Mouse (Mus musculus) adrenal gland, postnatal 10 days (tissue): ENCODE data around the gene Lmnb2. TPM values are rescaled to one million over a fixed set of nuclear protein-coding genes. Genes with fewer than 3 reads are reported as not detected.

Experiments
- DNase-seq: peaks from one replicate; pipeline ENCODE4 v3.0.0; 2021; ENCODE audit warnings: mixed read lengths
- total RNA-seq, 2 experiments: library from RNA; stranded (reverse); gene quantifications; 2 replicates each; pipeline ENCODE4 v1.2.3; 2021

Lmnb2 gene
- total RNA-seq, 2 experiments from 2014 or later, result 14.5 to 16.5 TPM

DNA sequence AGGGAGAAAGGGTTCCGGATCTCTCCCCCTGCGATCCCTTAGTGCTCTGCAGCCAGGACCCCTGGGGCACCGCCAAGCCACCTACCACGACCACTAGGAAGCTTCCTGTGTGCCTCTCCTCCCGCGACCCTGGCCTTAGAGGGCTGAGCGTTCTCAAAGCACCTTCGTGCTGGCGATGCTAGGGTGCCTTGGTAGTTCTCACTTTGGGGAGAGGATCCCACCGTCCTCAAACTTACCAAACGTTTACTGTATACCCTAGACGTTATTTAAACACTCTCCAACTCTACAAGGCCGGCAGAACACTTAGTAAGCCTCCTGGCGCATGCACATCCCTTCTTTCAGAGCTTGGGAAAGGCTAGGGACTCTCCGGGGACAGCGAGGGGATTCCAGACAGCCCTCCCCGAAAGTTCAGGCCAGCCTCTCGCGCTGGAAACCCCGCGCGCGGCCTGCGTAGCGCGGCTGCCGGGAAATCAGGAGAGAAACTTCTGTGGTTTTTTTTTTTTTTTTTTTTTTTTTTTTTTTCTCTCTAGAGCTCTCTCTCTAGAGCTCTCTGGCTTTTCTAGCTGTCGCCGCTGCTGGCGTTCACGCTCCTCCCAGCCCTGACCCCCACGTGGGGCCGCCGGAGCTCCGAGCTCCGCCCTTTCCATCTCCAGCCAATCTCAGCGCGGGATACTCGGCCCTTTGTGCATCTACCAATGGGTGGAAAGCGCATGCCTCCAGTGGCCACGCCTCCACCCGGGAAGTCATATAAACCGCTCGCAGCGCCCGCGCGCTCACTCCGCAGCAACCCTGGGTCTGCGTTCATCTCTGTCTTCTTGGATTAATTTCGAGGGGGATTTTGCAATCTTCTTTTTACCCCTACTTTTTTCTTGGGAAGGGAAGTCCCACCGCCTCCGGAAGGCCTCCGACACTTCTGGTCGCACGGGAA, 11.5 kb upstream of the Lmnb2 start, which contains the start of gene Gadd45b:
Gadd45b (plus strand) TSS at position 775 of the 928 bp plus-strand sequence.
- peak; percentile 99 for DNase-seq

DNA sequence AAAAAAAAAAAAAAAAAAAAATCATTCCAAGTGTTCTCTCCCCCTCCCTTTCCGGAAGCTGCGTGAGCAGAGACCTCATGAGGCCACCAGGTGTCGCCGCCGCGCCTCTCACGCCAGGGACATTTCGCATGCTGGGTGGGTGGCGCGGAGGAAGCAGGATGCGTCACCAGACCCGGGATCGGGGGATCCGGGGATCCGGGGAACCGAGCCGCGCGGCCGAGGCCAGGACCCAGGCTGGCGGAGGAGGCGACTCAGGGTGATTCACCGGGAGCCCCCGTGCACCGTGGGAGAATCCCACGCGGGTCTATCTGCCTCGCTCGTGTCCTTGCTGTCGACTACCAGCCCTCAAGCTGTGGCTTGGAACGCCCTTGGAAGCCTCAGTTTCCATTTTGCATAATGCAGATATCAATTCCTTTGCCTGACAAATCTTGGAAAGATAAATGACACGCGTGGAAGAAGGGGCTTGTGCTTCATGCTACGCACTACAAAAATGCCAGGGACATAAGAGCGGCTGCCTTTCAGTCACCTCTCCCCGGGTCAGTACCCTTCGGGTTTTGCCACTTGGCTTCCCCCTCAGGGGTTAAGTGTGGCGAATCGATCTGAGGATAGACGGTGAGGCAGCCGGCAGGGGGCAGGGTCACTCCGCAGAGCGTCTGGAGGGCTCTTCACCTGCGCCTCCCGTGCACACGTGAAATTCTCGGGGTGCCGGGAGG, 10.7 kb upstream of the Lmnb2 start:
- peak; percentile 93 for DNase-seq

DNA sequence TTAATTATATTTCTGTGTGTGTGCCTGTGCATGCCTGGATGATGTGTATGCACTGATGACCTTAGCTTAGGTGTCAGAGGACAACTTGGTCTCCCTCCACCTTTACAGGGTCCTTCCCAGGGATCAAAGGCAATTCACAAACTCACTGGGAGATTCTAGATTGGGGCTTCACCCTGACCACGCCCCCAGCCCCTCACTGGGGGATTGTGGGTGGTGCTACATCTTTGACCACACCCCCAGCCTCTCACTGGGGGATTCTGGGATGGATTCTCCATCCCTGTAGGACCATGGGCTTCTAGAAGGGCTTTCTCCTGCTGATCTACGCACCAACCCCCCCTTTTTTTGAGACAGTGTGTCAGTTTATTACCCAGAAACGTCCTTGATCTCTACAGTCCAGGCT, 7.4 kb upstream of the Lmnb2 start:
- DNase-seq, result no peak

DNA sequence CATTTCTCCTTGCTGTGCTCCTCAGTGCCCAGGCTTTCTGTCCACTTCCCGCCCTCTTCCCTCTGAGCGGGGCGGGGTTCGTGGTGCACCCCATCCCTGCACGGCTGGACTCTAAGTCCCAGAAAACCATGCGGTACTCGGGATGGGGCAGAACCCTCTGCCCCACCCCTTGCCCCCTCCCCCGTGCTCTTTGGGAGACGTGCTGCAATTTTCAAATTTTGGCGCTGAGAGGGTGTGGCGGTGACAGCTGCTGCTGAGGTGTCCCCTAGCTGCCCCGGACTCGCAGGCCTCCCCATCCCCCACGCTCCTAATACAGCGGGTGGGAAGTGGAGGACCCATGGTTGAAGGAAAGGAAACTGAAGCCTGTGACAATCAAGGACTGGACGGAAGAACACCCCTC, 3.9 kb upstream of the Lmnb2 start:
- DNase-seq, result no peak

DNA sequence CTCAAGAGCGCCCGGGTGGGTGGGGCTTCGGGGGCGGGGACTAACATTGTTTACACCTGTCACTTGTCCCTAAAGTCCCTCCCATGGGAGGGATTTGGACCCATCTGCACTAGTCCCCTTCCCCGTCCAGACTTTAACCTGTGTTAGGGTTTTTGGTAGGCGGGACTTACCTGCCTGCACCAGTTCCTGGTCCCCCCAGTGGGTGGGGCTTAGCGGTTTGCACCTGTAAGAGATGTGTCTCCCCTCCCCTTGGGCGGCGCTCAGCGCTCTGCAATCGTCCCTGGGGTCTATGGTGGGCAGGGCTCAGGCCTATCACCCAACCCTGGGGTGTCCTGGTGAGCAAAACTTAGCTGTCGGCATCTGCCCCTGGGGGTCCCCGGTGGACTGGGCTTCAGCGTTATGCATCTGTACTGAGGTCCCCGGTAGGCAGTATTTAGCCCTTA, 688 bp downstream of the Lmnb2 start:
- no peak for DNase-seq

GRCm38 (mm10) chr10:80915736-80916135, 2.3 kb downstream of the Lmnb2 start:
- no peak for DNase-seq

DNA sequence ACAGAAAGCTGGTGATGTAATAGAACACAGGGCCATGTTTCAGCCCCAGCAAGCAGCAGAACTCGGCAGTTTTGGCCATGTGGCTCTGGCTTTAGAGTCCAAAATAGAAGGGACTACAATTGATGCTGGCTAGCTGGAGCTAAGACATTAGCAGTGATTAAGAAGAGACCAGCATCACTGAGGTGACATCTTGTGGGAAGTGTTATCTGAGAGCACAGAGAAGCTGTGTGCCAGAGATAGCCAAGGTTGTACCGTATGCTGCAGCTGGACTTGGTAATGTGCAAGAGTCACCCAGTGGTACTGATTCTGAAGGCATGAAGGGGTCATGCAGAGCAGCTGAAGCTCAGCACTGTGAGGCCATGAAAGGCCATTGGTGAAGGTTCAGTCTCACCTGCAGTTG, 2.8 kb downstream of the Lmnb2 start:
- no peak for DNase-seq

DNA sequence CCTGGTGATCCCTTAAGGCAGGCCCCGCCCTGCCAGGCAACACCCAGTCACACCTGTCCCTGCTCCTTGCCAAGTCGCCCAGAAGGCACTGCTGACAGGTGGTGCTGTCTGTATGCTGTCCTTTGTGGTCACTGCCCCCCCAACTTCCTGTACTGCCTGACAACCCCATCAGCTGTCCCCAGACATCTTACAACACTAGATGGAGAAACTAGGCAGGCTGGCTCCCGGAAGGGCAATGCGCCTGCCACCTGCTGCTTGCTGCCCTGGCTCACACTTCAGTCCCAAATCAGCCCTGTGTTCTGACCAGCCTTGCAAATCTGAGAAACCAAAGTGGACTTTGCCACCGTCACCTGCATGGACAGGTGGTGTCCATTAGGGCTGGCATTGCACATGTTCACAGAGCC, 3.8 kb downstream of the Lmnb2 start:
- DNase-seq, result no peak

DNA sequence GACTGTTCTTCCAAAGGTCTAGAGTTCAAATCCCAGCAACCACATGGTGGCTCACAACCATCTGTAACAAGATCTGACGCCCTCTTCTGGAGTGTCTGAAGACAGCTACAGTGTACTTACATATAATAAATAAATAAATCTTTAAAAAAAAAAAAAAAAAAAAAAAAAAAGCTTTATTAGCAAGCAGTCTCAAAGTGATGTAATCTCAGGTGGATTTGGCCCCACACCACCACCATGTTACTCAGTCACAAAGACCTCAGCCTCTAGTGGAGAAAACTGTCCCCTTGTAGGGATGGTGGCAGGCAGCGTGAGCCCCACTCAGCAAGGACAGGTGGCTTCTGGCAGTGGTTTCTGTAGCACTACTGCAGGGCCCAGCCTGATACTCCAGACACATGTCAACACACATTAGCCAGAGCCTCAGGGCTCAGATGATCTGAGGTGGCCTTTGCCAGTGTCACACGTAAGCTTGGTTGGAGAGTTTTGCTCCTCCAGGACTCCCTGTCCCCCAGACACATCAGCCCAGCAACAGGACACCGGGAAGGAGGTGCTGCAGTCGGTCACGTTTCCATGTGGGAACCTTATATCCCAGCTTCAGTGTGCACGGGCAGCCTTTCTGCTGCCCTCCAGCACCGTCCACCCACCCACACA, 4.6 kb downstream of the Lmnb2 start:
- DNase-seq, result no peak

DNA sequence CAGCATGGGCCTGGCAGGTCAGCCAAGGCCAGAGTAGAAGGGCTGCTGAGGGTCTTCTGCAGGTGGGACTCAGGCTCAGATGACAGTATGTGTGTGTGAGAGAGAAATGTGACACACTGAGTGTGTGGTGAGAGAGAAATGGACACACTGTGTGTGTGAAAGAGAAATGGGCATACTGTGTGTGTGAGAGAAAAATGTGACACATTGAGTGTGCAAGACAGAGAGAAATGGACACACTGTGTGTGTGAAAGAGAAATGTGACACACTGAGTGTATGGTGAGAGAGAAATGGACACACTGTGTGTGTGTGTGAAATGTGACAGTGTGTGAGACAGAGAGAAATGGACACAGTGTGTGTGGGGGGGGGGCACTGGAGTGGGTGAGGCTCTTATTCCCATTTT, 6.2 kb downstream of the Lmnb2 start:
- no peak for DNase-seq

- DNase-seq, result no peak
Observed at GRCm38 (mm10) chr10:80911354-80911753, 6.7 kb downstream of the Lmnb2 start.

GRCm38 (mm10) chr10:80909375-80910162, 8.5 kb downstream of the Lmnb2 start:
- DNase-seq, result peak; percentile 47

DNA sequence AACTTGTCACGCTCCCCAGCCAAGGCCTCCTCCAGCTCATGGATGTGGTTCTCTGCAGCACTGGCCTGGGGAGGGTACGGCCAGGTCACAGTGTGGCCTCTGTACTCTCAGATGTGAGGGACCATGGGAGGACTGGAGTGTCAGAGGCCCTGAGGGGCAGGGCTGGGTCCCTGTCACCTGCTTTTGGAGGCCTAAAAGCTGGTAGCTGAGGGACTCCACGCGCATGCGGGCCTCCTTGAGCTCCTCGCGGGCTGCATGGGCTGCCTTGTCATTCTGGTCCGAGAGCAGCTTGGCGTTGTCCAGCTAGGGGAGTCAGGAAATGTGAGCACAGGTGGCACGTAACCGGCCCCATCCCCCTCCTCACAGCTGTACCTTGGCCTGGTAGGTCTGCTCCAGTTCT, 13.3 kb downstream of the Lmnb2 start:
- no peak for DNase-seq

DNA sequence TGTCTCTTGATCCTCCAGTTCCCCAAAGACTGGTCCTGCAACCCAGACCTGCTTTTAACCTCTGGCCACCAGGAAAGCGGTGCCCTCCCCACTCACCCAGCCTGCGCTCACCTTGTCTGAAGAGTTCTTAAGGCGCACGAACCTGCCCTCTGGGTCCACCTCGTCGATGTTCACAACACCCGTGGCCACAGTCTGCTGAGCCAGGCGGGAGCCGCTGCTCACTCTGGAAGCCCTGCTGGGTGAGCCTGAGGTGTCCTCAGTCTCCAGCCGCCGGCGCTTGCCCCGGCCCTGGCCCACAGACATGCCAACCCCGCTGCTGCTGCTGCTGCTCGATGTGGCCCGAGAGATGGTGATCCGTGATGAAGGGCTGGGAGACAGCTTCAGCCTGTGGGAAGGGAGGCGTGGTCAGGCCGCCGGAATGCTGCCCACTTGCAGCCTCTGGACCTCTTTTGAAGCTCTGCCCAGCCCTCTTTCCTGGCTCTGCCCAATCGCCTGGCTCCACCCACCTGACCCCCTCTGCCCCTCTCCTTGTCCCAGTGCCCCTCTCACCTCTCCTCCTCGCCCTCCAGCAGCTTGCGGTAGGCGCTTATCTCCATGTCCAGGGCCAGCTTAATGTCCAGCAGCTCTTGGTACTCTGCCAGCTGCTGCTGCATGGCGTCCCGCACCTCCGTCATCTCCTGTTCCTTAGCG, 13.9 kb downstream of the Lmnb2 start:
- peak; percentile 48 for DNase-seq

DNA sequence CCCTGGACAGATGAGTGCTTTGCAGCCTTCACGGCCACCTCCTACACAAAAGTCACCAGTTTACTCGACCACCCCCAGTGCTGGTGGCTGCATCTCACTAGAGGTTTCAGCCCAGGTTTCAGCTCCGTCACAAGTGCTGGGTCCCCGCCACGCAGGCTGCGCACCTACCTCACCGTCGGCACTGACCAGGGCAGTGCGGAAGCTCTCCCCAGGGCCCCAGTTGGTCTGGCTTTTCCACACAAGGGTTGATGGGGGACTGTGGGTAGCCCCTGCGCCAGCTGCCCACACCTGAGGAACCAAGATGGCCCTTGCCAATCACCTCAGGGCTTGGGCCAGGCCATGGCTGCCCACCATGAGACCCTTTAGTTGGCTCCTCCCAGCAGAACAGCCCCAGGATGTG, 14.8 kb downstream of the Lmnb2 start:
- DNase-seq, result no peak

DNA sequence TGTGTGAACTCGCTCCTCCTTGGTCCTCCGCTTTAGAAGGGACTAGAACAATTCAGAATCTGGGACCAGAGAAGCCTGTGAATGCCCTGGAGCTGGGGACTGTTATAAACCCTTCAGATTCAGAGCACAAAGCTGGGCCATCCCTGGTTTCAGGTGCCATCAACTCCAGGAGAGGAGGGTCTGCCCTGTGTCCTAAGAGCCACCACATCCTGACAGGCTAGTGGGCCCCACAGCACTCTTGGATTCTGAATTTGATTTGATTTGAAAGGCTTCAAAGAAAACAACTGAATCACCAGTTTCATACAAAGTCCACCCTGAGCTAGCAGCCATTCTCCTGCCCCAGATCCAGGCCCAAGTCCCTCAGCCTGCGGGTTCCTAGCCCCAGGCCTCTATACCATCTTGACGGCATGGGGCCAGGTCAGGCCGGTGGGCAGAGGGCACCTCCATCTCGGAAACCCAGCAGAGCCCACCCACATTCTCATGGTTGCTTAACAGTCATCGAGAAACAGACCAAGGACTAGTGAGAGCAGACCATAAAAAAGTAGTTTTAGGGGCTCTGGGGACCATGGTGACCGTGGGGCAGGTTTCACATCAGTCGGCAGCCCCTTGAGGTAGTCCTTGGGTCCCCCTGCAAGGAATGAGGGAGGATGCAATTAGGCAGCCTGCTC, 15.6 kb downstream of the Lmnb2 start:
- DNase-seq, result no peak

- DNase-seq, result no peak
Observed at GRCm38 (mm10) chr10:80901409-80902272, 16.4 kb downstream of the Lmnb2 start.

GRCm38 (mm10) chr10:80900318-80901247, 17.5 kb downstream of the Lmnb2 start, which contains the start of gene Timm13:
Timm13 (minus strand) TSS chr10:80900969.
- peak; percentile 97 for DNase-seq
